Mouse (Mus musculus) heart, embryonic 12.5 days (tissue): Measurements from ENCODE around the gene Galnt13. TPM values are rescaled to one million over a fixed set of nuclear protein-coding genes. Genes with fewer than 3 reads are reported as not detected.

Experiments used
- ATAC-seq: fragments of 200-750 bp; cut with Nextera tagmentation; 2 replicates; pipeline ENCODE4 v1.8.0; 2017; ENCODE audit warnings: moderate TSS enrichment, moderate library complexity; ENCODE audit not compliant: insufficient number of reproducible peaks, low FRiP score
- H3K27ac ChIP-seq: fragments of 300-500 bp; sonication (generic); 2 replicates; pipeline ENCODE4 v1.5.1; 2016; ENCODE audit warnings: mild to moderate bottlenecking, moderate library complexity; ENCODE audit not compliant: poor library complexity, severe bottlenecking
- H3K27me3 ChIP-seq: fragments of 300-500 bp; sonication (generic); replicated peaks from 2 replicates; pipeline ENCODE4 v1.6.1; 2016; ENCODE audit warnings: mild to moderate bottlenecking, moderate library complexity
- H3K36me3 ChIP-seq: fragments of 300-500 bp; sonication (generic); 2 replicates; pipeline ENCODE4 v1.6.1; 2016; ENCODE audit warnings: mild to moderate bottlenecking, moderate library complexity
- H3K4me1 ChIP-seq: fragments of 300-500 bp; sonication (generic); replicated peaks from 2 replicates; pipeline ENCODE4 v1.6.1; 2016; ENCODE audit warnings: mild to moderate bottlenecking
- H3K4me2 ChIP-seq: fragments of 300-500 bp; sonication (generic); 2 replicates; pipeline ENCODE4 v1.6.1; 2016; ENCODE audit warnings: mild to moderate bottlenecking, moderate library complexity
- H3K4me3 ChIP-seq: fragments of 300-500 bp; sonication (generic); 2 replicates; pipeline ENCODE4 v1.5.1; 2016; ENCODE audit warnings: mild to moderate bottlenecking
- H3K9ac ChIP-seq: fragments of 300-500 bp; sonication (generic); 2 replicates; pipeline ENCODE4 v1.6.1; 2016; ENCODE audit warnings: mild to moderate bottlenecking, moderate library complexity
- H3K9me3 ChIP-seq: fragments of 300-500 bp; sonication (generic); replicated peaks from 2 replicates; pipeline ENCODE4 v1.6.1; 2016; ENCODE audit warnings: mild to moderate bottlenecking, moderate library complexity
- WGBS: fragments of 180-500 bp; shearing (Covaris S2); methylation state at CpG from one replicate; pipeline ENCODE4 v1.1.7; 2016; 5-methylcytosine and 5-hydroxymethylcytosine counted together
- polyA plus RNA-seq: library from polyadenylated mRNA; unstranded; fragments of >200 nt; fragmentation: Nextera tagmentation; extraction: Ambion mirVana; gene quantifications from 2 replicates; pipeline ENCODE4 v1.2.1, GENCODE M21; 2016

The Galnt13 gene
- 0.08 and 0.20 TPM in 2 replicates for polyA plus RNA-seq

- under 1% methylated on average over 76 of the region's 81 CpGs for WGBS
- no peaks in the 10 kb centered on the region for H3K9me3 ChIP-seq
- H3K9ac ChIP-seq: no peak within 1 kb of the TSS
- no peak within 1 kb of the TSS for H3K27ac ChIP-seq
- 0 out of 2 replicates have a peak, but pooled peaks have one; percentile 42 for ATAC-seq
- no peaks in the 10 kb centered on the region for H3K36me3 ChIP-seq
- peak within 1 kb of the TSS; percentile 57 for H3K4me3 ChIP-seq
- H3K27me3 ChIP-seq: peaks cover 37% of the 10 kb centered on the region
- H3K4me1 ChIP-seq: peaks cover 15% of the 10 kb centered on the region
- H3K4me2 ChIP-seq: peak within 1 kb of the TSS; percentile 89
Observed at GRCm38 (mm10) chr2:54435937-54436735, at the start of gene Galnt13. Gene Galnt13, plus strand, starts transcription at chr2:54436317.

GRCm38 (mm10) chr2:54431060-54431459, 5.1 kb upstream of the Galnt13 start:
- Histone ChIP-seq H3K4me2 (no peak overlapping the region), H3K4me1 (peaks cover 4% of the 10 kb centered on the region; the same call in 1 of the 2 replicates), H3K9ac (no peak overlapping the region), H3K36me3 (no peaks in the 10 kb centered on the region), H3K4me3 (no peak overlapping the region), H3K27ac (no peak overlapping the region), H3K27me3 (peaks cover 9% of the 10 kb centered on the region), H3K9me3 (no peaks in the 10 kb centered on the region)
- 33% methylated on average over 2 of the region's 2 CpGs for WGBS
- no peak for ATAC-seq

- WGBS: 48% methylated on average over 10 of the region's 10 CpGs
- ATAC-seq: no peak
- peak overlapping the region; percentile 57; the same call in 1 of the 2 replicates for H3K4me3 ChIP-seq
- no peaks in the 10 kb centered on the region for H3K36me3 ChIP-seq
- peak overlapping the region; percentile 89 for H3K4me2 ChIP-seq
- H3K27ac ChIP-seq: no peak overlapping the region
- H3K27me3 ChIP-seq: peaks cover 37% of the 10 kb centered on the region
- H3K4me1 ChIP-seq: peaks cover 15% of the 10 kb centered on the region
- H3K9ac ChIP-seq: no peak overlapping the region
- H3K9me3 ChIP-seq: no peaks in the 10 kb centered on the region
Observed at GRCm38 (mm10) chr2:54435380-54435779, 737 bp upstream of the Galnt13 start.

- Histone ChIP-seq H3K27me3 (peaks cover 37% of the 10 kb centered on the region), H3K9ac (no peak overlapping the region), H3K9me3 (no peaks in the 10 kb centered on the region), H3K27ac (no peak overlapping the region), H3K4me1 (peaks cover 15% of the 10 kb centered on the region), H3K4me3 (peak overlapping the region; percentile 57), H3K4me2 (peak overlapping the region; percentile 89), H3K36me3 (no peaks in the 10 kb centered on the region)
- WGBS: 2% methylated on average over 42 of the region's 42 CpGs
- 0 out of 2 replicates have a peak, but pooled peaks have one; percentile 6 for ATAC-seq
Observed at GRCm38 (mm10) chr2:54436736-54437500, 801 bp downstream of the Galnt13 start.

GRCm38 (mm10) chr2:54437501-54437830, 1.3 kb downstream of the Galnt13 start:
- Histone ChIP-seq H3K27ac (no peak overlapping the region), H3K4me1 (peaks cover 15% of the 10 kb centered on the region), H3K4me3 (peak overlapping the region; percentile 57; the same call in 1 of the 2 replicates), H3K9me3 (no peaks in the 10 kb centered on the region), H3K36me3 (no peaks in the 10 kb centered on the region), H3K9ac (no peak overlapping the region), H3K4me2 (peak overlapping the region; percentile 89), H3K27me3 (peaks cover 37% of the 10 kb centered on the region)
- WGBS: 4% methylated on average over 9 of the region's 9 CpGs
- ATAC-seq: no peak

GRCm38 (mm10) chr2:54442734-54443500, 6.8 kb downstream of the Galnt13 start:
- Histone ChIP-seq H3K27ac (no peak overlapping the region), H3K4me1 (no peaks in the 10 kb centered on the region), H3K27me3 (peaks cover 10% of the 10 kb centered on the region), H3K4me2 (no peak overlapping the region), H3K36me3 (no peaks in the 10 kb centered on the region), H3K9me3 (no peaks in the 10 kb centered on the region), H3K9ac (no peak overlapping the region), H3K4me3 (no peak overlapping the region)
- no peak for ATAC-seq
- 72% methylated on average over 9 of the region's 9 CpGs for WGBS

GRCm38 (mm10) chr2:54483426-54483825, 47.3 kb downstream of the Galnt13 start:
- no peak overlapping the region for H3K4me3 ChIP-seq
- WGBS: 64% methylated on average over 5 of the region's 5 CpGs
- no peaks in the 10 kb centered on the region for H3K36me3 ChIP-seq
- H3K9me3 ChIP-seq: no peaks in the 10 kb centered on the region
- no peaks in the 10 kb centered on the region for H3K27me3 ChIP-seq
- ATAC-seq: no peak
- H3K9ac ChIP-seq: no peak overlapping the region
- H3K4me1 ChIP-seq: no peaks in the 10 kb centered on the region
- H3K4me2 ChIP-seq: no peak overlapping the region
- no peak overlapping the region for H3K27ac ChIP-seq

- Histone ChIP-seq H3K9ac (no peak overlapping the region), H3K4me2 (no peak overlapping the region), H3K27ac (no peak overlapping the region), H3K4me1 (no peaks in the 10 kb centered on the region), H3K36me3 (no peaks in the 10 kb centered on the region), H3K9me3 (no peaks in the 10 kb centered on the region), H3K4me3 (no peak overlapping the region), H3K27me3 (no peaks in the 10 kb centered on the region)
- ATAC-seq: no peak
- 89% methylated on average over 3 of the region's 3 CpGs for WGBS
Observed at GRCm38 (mm10) chr2:54522989-54523388, 86.9 kb downstream of the Galnt13 start.

- no peaks in the 10 kb centered on the region for H3K27me3 ChIP-seq
- H3K4me3 ChIP-seq: no peak overlapping the region
- 70% methylated on average over 3 of the region's 3 CpGs for WGBS
- H3K9me3 ChIP-seq: no peaks in the 10 kb centered on the region
- no peaks in the 10 kb centered on the region for H3K4me1 ChIP-seq
- ATAC-seq: no peak
- H3K36me3 ChIP-seq: no peaks in the 10 kb centered on the region
- H3K9ac ChIP-seq: no peak overlapping the region
- H3K27ac ChIP-seq: no peak overlapping the region
- no peak overlapping the region for H3K4me2 ChIP-seq
Observed at GRCm38 (mm10) chr2:54527073-54527472, 91.0 kb downstream of the Galnt13 start.

- Histone ChIP-seq H3K36me3 (no peaks in the 10 kb centered on the region), H3K4me1 (no peaks in the 10 kb centered on the region), H3K9me3 (no peaks in the 10 kb centered on the region), H3K27me3 (no peaks in the 10 kb centered on the region), H3K27ac (no peak overlapping the region), H3K4me3 (no peak overlapping the region), H3K9ac (no peak overlapping the region), H3K4me2 (no peak overlapping the region)
- no peak for ATAC-seq
- WGBS: 76% methylated on average over 10 of the region's 10 CpGs
Observed at GRCm38 (mm10) chr2:54558357-54559153, 122.4 kb downstream of the Galnt13 start.
